Mouse (Mus musculus): ENCODE data around the gene Dync1h1.
"Not testable (repeated sequence)": the region's sequence is repeated elsewhere in the genome, so short reads cannot be mapped to it uniquely, and the experiment has no call there.

Gene Dync1h1

GRCm38 (mm10) chr12:110696173-110696974 lies 95.1 kb downstream of the Dync1h1 start:
- DNase-seq, result peak; percentile 99

- no peak for DNase-seq
Observed at GRCm38 (mm10) chr12:110696975-110697400, 95.7 kb downstream of the Dync1h1 start.

GRCm38 (mm10) chr12:110697457-110697856 lies 96.2 kb downstream of the Dync1h1 start:
- DNase-seq, result no peak

GRCm38 (mm10) chr12:110698080-110698479 lies 96.8 kb downstream of the Dync1h1 start:
- DNase-seq, result no peak

- no peak for DNase-seq
Observed at GRCm38 (mm10) chr12:110698523-110699170, 97.4 kb downstream of the Dync1h1 start.

- no peak for DNase-seq
Observed at GRCm38 (mm10) chr12:110699171-110699547, 97.9 kb downstream of the Dync1h1 start.

GRCm38 (mm10) chr12:110700730-110701129 lies 99.5 kb downstream of the Dync1h1 start:
- no peak for DNase-seq

- DNase-seq, result peak; percentile 57
Observed at GRCm38 (mm10) chr12:110701363-110701762, 100.1 kb downstream of the Dync1h1 start.

- no peak for DNase-seq
Observed at GRCm38 (mm10) chr12:110702556-110702955, 101.3 kb downstream of the Dync1h1 start, which contains the start of gene Hsp90aa1. Gene Hsp90aa1 (minus strand): TSS chr12:110702728.

- DNase-seq, result peak; percentile 94
Observed at GRCm38 (mm10) chr12:110703008-110703471, 101.8 kb downstream of the Dync1h1 start.

GRCm38 (mm10) chr12:110703682-110704081 lies 102.4 kb downstream of the Dync1h1 start:
- no peak for DNase-seq

GRCm38 (mm10) chr12:110705419-110705818 lies 104.2 kb downstream of the Dync1h1 start:
- DNase-seq, result not testable (repeated sequence)

GRCm38 (mm10) chr12:110706337-110707231 lies 105.3 kb downstream of the Dync1h1 start:
- peak; percentile 73 for DNase-seq

- no peak for DNase-seq
Observed at GRCm38 (mm10) chr12:110707451-110707850, 106.2 kb downstream of the Dync1h1 start.

- DNase-seq, result no peak
Observed at GRCm38 (mm10) chr12:110711270-110711669, 110.0 kb downstream of the Dync1h1 start.

GRCm38 (mm10) chr12:110713784-110714183 lies 112.5 kb downstream of the Dync1h1 start:
- no peak for DNase-seq

GRCm38 (mm10) chr12:110714215-110714614 lies 113.0 kb downstream of the Dync1h1 start:
- DNase-seq, result no peak

- DNase-seq, result no peak
Observed at GRCm38 (mm10) chr12:110716004-110716403, 114.8 kb downstream of the Dync1h1 start.
